Mouse (Mus musculus): Measurements from ENCODE around the gene Eif3a.

Eif3a gene

GRCm38 (mm10) chr19:60758896-60759835 lies 31.3 kb downstream of the Eif3a start:
- no peak for DNase-seq (ENCODE audit: low spot score in 2 of 2)

- DNase-seq (ENCODE audit: low spot score in 2 of 2): no peak
Measured at GRCm38 (mm10) chr19:60757099-60757785, 33.2 kb downstream of the Eif3a start.

DNA sequence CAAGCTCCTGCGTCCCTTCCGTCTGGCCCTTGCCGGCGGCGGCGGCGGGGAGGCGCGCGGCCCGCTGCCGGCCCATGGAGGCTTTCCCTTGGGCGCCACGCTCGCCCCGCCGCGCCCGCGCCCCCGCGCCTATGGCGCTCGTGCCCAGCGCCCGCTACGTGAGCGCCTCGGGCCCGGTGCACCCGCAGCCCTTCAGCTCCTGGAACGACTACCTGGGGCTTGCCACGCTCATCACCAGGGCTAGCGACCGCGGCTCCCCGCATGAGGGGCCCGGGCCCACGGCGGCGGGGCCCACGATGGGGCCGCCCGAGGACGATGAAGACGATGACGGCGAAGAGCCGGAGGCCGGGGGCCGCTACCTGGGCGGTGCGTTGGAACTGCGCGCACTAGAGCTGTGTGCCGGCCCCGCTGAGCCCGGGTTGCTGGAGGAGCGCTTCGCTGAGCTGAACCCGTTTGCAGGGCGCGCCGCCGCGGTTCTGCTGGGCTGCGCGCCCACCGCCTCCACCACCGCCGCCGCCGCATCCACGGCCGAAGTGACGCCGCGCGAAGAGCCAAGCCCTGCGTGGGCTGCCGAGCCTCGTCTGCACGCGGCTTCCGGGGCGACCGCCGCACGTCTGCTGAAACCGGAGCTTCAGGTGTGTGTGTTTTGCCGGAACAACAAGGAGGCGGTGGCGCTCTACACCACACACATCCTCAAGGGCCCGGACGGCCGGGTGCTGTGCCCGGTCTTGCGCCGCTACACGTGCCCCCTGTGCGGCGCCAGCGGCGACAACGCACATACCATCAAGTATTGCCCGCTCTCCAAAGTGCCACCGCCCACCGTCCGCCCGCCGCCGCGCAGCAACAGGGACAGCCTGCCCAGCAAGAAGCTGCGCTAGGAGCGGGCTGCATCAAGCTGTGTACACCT lies 34.0 kb downstream of the Eif3a start:
- DNase-seq (ENCODE audit: low spot score in 2 of 2): peak; percentile 66 to 74

DNA sequence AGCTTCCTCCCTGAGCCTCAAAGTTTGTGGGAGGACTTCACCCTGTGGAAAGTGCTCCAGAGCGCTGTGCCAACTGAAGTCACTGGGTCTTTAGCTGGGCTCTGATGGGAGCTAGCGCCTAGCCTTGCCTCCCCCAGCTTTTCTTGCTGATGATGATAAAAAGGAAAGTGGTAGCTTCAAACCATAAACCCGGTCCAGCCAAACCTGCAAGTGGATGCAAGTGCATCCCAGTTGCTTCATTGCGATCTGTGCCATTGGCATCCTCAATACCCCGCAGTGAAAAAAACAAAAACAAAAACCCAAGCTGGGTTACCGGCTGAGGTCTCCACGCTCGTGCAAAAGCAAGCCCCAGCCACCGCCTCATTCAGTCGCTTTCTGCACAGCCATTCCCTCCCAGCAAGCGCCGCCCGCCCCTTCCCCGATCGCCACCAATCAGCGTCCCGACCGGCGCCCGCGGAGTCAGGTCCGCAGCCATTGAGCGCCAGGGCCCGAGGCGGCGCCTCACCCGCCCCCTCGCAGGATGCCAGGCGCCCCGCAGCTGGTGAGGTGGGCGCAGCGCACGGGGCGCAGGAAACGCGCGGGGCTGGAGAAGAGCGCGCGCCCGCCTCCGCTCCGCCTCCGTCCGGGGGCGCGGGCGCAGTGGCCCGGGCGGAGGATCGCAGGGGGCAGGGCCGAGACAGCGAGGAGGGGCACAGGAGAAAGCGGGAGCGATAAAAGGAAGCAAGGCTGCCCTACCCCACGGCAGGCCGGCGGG lies 34.8 kb downstream of the Eif3a start, which contains the start of gene Nanos1:
Nanos1 (plus strand) TSS at position 550 of the 754 bp plus-strand sequence.
- peak; percentile 88 to 93 for DNase-seq (ENCODE audit: low spot score in 2 of 2)

DNA sequence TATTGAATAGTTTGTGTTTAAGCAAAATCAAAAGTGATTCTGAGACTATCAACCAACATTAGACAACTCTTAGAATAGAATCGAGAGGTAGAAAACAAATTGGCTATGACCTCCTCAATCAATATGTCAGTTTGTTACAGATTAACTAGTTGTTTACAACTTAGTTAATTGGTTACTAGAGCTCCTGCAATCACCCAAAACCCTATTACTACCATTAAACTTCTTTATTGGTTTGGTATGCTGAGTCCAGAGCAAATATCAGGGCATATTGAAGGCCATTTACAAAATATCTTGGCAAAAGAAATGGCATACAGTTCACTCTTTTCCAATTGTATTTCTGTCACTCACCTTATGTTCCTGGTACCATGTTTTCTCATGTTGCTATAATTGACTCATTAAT lies 42.7 kb downstream of the Eif3a start:
- DNase-seq (ENCODE audit: low spot score in 2 of 2): no peak

GRCm38 (mm10) chr19:60743767-60744547 lies 46.5 kb downstream of the Eif3a start:
- DNase-seq (ENCODE audit: low spot score in 2 of 2): no peak

- DNase-seq (ENCODE audit: low spot score in 2 of 2): no peak
Measured at GRCm38 (mm10) chr19:60740560-60740959, 49.9 kb downstream of the Eif3a start.

GRCm38 (mm10) chr19:60731966-60732365 lies 58.5 kb downstream of the Eif3a start:
- DNase-seq (ENCODE audit: low spot score in 2 of 2): no peak

GRCm38 (mm10) chr19:60731299-60731698 lies 59.2 kb downstream of the Eif3a start:
- no peak for DNase-seq (ENCODE audit: low spot score in 2 of 2)

DNA sequence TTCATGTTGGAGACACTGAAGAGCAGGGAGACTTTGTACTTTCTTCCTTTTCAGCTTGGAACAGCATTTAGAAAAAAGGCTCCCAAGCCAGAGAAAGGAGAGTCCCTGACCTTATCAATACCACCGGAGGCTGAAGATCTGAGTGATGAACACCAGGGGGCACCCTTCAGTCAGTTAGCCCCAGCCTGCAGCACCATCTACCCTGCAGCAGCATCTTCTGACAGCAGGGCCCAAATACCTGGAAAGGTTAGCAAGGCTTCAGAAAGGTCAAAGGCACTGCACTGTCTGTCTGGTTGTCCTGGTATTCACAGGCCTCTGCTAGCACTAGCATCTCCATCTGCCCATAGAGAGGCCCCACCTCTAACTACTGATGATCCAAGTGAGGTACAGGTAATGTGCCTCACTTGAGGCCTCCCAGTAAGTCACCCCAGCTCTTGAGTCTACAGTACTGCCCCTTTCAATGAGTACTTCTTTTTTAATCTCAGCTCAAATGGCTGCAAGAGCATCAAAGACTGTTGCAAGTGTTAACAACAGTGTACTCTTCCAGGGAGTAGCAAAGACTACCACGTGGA lies 60.1 kb downstream of the Eif3a start:
- DNase-seq (ENCODE audit: low spot score in 2 of 2): no peak

- DNase-seq (ENCODE audit: low spot score in 2 of 2): no peak
Measured at GRCm38 (mm10) chr19:60716381-60716780, 74.1 kb downstream of the Eif3a start.

- no peak for DNase-seq (ENCODE audit: low spot score in 2 of 2)
Measured at GRCm38 (mm10) chr19:60712577-60712976, 77.9 kb downstream of the Eif3a start.
